Mouse (Mus musculus): ENCODE results near the gene Ptprd.

Gene Ptprd

GRCm38 (mm10) chr4:77558404-77559202 lies 653.2 kb downstream of the Ptprd start:
- peak; percentile 57 for DNase-seq (ENCODE audit: low read depth, low spot score)

- no peak for DNase-seq (ENCODE audit: low read depth, low spot score)
These were observed 655.9 kb downstream of the Ptprd start for GRCm38 (mm10) chr4:77555841-77556240.

GRCm38 (mm10) chr4:77537843-77538242 lies 673.9 kb downstream of the Ptprd start:
- no peak for DNase-seq (ENCODE audit: low read depth, low spot score)

GRCm38 (mm10) chr4:77537336-77537735 lies 674.4 kb downstream of the Ptprd start:
- no peak for DNase-seq (ENCODE audit: low read depth, low spot score)

- no peak for DNase-seq (ENCODE audit: low read depth, low spot score)
These were observed 676.2 kb downstream of the Ptprd start for GRCm38 (mm10) chr4:77535601-77536000.

GRCm38 (mm10) chr4:77534553-77534952 lies 677.2 kb downstream of the Ptprd start:
- DNase-seq (ENCODE audit: low read depth, low spot score), result no peak

- peak; percentile 32 for DNase-seq (ENCODE audit: low read depth, low spot score)
These were observed 692.6 kb downstream of the Ptprd start for GRCm38 (mm10) chr4:77519166-77519565.

- DNase-seq (ENCODE audit: low read depth, low spot score), result no peak
These were observed 697.7 kb downstream of the Ptprd start for GRCm38 (mm10) chr4:77513914-77514628.

- DNase-seq (ENCODE audit: low read depth, low spot score), result no peak
These were observed 698.7 kb downstream of the Ptprd start for GRCm38 (mm10) chr4:77513041-77513440.

- no peak for DNase-seq (ENCODE audit: low read depth, low spot score)
These were observed 757.7 kb downstream of the Ptprd start for GRCm38 (mm10) chr4:77454049-77454448.

- peak; percentile 10 for DNase-seq (ENCODE audit: low read depth, low spot score)
These were observed 812.6 kb downstream of the Ptprd start for GRCm38 (mm10) chr4:77399146-77399545.

GRCm38 (mm10) chr4:77361728-77362127 lies 850.0 kb downstream of the Ptprd start:
- DNase-seq (ENCODE audit: low read depth, low spot score), result no peak

- no peak for DNase-seq (ENCODE audit: low read depth, low spot score)
These were observed 884.6 kb downstream of the Ptprd start for GRCm38 (mm10) chr4:77327198-77327597.

- DNase-seq (ENCODE audit: low read depth, low spot score), result peak; percentile 20
These were observed 894.6 kb downstream of the Ptprd start for GRCm38 (mm10) chr4:77317060-77317680.

- peak; percentile 6 for DNase-seq (ENCODE audit: low read depth, low spot score)
These were observed 895.1 kb downstream of the Ptprd start for GRCm38 (mm10) chr4:77316644-77317043.

GRCm38 (mm10) chr4:77310127-77310788 lies 901.5 kb downstream of the Ptprd start:
- no peak for DNase-seq (ENCODE audit: low read depth, low spot score)

- DNase-seq (ENCODE audit: low read depth, low spot score), result no peak
These were observed 928.3 kb downstream of the Ptprd start for GRCm38 (mm10) chr4:77283423-77283822.

- DNase-seq (ENCODE audit: low read depth, low spot score), result no peak
These were observed 933.8 kb downstream of the Ptprd start for GRCm38 (mm10) chr4:77277913-77278312.

GRCm38 (mm10) chr4:77259972-77260290 lies 951.8 kb downstream of the Ptprd start:
- no peak for DNase-seq (ENCODE audit: low read depth, low spot score)

- DNase-seq (ENCODE audit: low read depth, low spot score), result peak; percentile 52
These were observed 952.4 kb downstream of the Ptprd start for GRCm38 (mm10) chr4:77259250-77259971.

- DNase-seq (ENCODE audit: low read depth, low spot score), result no peak
These were observed 960.6 kb downstream of the Ptprd start for GRCm38 (mm10) chr4:77251188-77251587.
